Mouse (Mus musculus) midbrain, postnatal 0 days (tissue): ENCODE data around the gene Fam155a. TPM values are rescaled to one million over a fixed set of nuclear protein-coding genes. Genes with fewer than 3 reads are reported as not detected.
"Not testable (repeated sequence)": the region's sequence is repeated elsewhere in the genome, so short reads cannot be mapped to it uniquely, and the experiment has no call there.

Experiments
- ATAC-seq: fragments of 200-750 bp; cut with Nextera tagmentation; 2 replicates; pipeline ENCODE4 v1.8.0; 2017; ENCODE audit warnings: moderate number of reproducible peaks, mild to moderate bottlenecking, moderate TSS enrichment, moderate library complexity; ENCODE audit not compliant: low FRiP score
- DNase-seq: peaks from one replicate; pipeline ENCODE4 v3.0.0-alpha.2; 2015; ENCODE audit warnings: low spot score
- H3K27ac ChIP-seq: fragments of 300-500 bp; sonication (generic); 2 replicates; pipeline ENCODE4 v1.5.1; 2014; ENCODE audit warnings: low read depth, mild to moderate bottlenecking, low read length, mixed read lengths
- H3K27me3 ChIP-seq: fragments of 300-500 bp; sonication (generic); 2 replicates; pipeline ENCODE4 v1.6.1; 2014; ENCODE audit warnings: low read length, control low read depth, mixed read lengths; ENCODE audit not compliant: insufficient read depth
- H3K36me3 ChIP-seq: fragments of 300-500 bp; sonication (generic); 2 replicates; pipeline ENCODE4 v1.6.1; 2014; ENCODE audit warnings: low read length, control low read depth, mixed read lengths; ENCODE audit not compliant: insufficient read depth
- H3K4me1 ChIP-seq: fragments of 300-500 bp; sonication (generic); 2 replicates; pipeline ENCODE4 v1.6.1; 2014; ENCODE audit warnings: mild to moderate bottlenecking, control low read depth, antibody characterized with exemption, low read length, mixed read lengths; ENCODE audit not compliant: insufficient read depth
- H3K4me2 ChIP-seq: fragments of 300-500 bp; sonication (generic); 2 replicates; pipeline ENCODE4 v1.6.1; 2014; ENCODE audit warnings: low read depth, mild to moderate bottlenecking, low read length, mixed read lengths; ENCODE audit not compliant: poor library complexity, severe bottlenecking
- H3K4me3 ChIP-seq: fragments of 300-500 bp; sonication (generic); 2 replicates; pipeline ENCODE4 v1.5.1; 2014; ENCODE audit warnings: low read depth, mild to moderate bottlenecking, low read length, moderate library complexity
- H3K9ac ChIP-seq: fragments of 300-500 bp; sonication (generic); replicated peaks from 2 replicates; pipeline ENCODE4 v1.6.1; 2014; ENCODE audit warnings: mild to moderate bottlenecking, low read length, moderate library complexity, mixed read lengths; ENCODE audit not compliant: poor library complexity, severe bottlenecking
- H3K9me3 ChIP-seq: fragments of 300-500 bp; sonication (generic); 2 replicates; pipeline ENCODE4 v1.6.1; 2016; ENCODE audit warnings: low read length, control low read depth
- CTCF ChIP-seq: IDR thresholded peaks from 2 replicates; pipeline ENCODE4 v1.5.1; 2016; ENCODE audit warnings: antibody characterized with exemption, mild to moderate bottlenecking
- WGBS: fragments of 180-500 bp; shearing (Covaris S2); extraction: QIAGEN DNeasy Blood & Tissue Kit; methylation state at CpG from one replicate; pipeline ENCODE4 v1.1.7; 2014; 5-methylcytosine and 5-hydroxymethylcytosine counted together
- polyA plus RNA-seq: library from polyadenylated mRNA; unstranded; fragments of >200 nt; fragmentation: Nextera tagmentation; extraction: Ambion mirVana; gene quantifications from 2 replicates; pipeline ENCODE4 v1.2.1, GENCODE M21; 2015
- total RNA-seq: library from RNA; depleted of rRNA; stranded (reverse); fragments of >200 nt; gene quantifications from 2 replicates; pipeline ENCODE4 v1.2.3, GENCODE M21; 2014

Gene Fam155a
- total and polyA plus RNA-seq, 2 experiments from 2014 or later, result 39.9 to 122 TPM

DNA sequence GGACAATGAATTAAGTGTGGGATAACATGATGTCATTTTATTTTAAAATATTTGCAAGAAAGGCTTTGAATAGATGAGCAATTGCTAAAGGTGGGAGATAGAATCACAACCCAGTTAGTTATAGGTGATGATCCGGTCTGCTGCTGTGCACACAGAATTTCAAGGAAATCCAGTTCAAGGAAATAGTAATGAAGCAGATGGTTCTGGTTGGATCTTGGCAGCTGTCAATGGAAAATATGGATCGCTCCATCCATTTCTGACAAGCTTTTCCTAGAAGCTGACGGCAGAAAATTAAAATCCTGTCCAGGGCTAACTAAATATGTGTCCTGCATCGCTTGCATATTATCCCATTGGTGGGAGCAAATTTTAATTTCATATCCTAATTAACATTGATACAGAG, 61.2 kb downstream of the Fam155a start:
- WGBS, result 81% methylated on average over 4 of the region's 4 CpGs
- no peak overlapping the region for H3K9ac ChIP-seq
- TF ChIP-seq CTCF, result no peak

DNA sequence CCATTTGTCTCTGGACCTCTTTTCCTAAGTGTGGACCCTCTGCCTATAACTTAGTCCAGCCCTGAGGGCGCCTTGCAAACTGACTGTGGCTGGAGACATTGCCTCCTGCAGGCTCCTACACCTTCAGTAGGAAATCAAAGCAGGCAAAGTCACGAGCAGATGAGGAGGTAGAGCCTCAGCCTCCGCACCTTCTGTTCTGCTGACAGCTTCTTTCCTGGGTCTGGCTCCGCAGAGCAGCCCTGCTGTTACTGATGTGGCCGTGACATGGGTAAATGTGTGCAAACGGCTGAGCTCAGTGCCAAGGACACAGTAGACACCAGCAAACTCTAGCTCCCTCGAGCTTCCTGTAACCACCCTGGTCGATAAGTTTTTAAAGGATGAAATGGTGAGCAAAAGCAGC, 63.5 kb downstream of the Fam155a start:
- no peak overlapping the region for H3K4me3 ChIP-seq
- DNase-seq (peak; percentile 9), ATAC-seq (no peak)
- H3K27me3 ChIP-seq, result no peaks in the 10 kb centered on the region
- H3K4me2 ChIP-seq, result no peak overlapping the region
- H3K27ac ChIP-seq, result no peak overlapping the region
- H3K4me1 ChIP-seq, result no peaks in the 10 kb centered on the region
- no peak overlapping the region for H3K9ac ChIP-seq
- 80% methylated on average over 8 of the region's 8 CpGs for WGBS
- TF ChIP-seq CTCF, result no peak
- H3K9me3 ChIP-seq, result no peaks in the 10 kb centered on the region
- H3K36me3 ChIP-seq, result no peaks in the 10 kb centered on the region

More for the DNA sequence above, 61.2 kb downstream of the Fam155a start:
- no peak overlapping the region for H3K4me2 ChIP-seq
- H3K27me3 ChIP-seq, result no peaks in the 10 kb centered on the region
- DNase-seq (no peak), ATAC-seq (no peak)
- no peaks in the 10 kb centered on the region for H3K36me3 ChIP-seq
- H3K4me3 ChIP-seq, result no peak overlapping the region
- no peaks in the 10 kb centered on the region for H3K9me3 ChIP-seq
- H3K27ac ChIP-seq, result no peak overlapping the region
- no peaks in the 10 kb centered on the region for H3K4me1 ChIP-seq

DNA sequence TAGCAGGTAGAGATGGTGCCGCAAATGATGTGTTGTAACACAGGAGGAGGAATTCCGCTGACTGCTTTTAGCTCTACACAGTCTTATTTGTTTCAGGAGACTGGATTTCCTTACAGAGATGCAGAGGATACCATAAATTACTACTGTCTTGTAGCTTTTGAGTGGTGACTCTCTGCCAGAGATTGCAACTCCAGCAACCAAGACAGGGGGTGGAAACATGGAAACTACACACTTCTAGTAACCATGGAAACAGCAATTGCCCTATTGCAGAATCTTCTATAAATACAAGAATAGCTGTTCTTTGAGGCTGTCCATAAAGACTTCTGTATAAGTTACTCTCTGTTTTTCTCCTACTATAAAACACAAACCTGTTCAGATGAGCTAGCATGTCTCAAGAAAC, 76.2 kb downstream of the Fam155a start:
- TF ChIP-seq CTCF, result no peak
- WGBS, result 85% methylated on average over 2 of the region's 2 CpGs
- Histone ChIP-seq H3K4me1 (peaks cover 3% of the 10 kb centered on the region; the same call in 1 of the 2 replicates), H3K27ac (no peak overlapping the region), H3K36me3 (no peaks in the 10 kb centered on the region), H3K27me3 (no peaks in the 10 kb centered on the region), H3K9me3 (no peaks in the 10 kb centered on the region), H3K4me3 (no peak overlapping the region), H3K9ac (no peak overlapping the region), H3K4me2 (no peak overlapping the region)
- DNase-seq (peak; percentile 23), ATAC-seq (no peak)

DNA sequence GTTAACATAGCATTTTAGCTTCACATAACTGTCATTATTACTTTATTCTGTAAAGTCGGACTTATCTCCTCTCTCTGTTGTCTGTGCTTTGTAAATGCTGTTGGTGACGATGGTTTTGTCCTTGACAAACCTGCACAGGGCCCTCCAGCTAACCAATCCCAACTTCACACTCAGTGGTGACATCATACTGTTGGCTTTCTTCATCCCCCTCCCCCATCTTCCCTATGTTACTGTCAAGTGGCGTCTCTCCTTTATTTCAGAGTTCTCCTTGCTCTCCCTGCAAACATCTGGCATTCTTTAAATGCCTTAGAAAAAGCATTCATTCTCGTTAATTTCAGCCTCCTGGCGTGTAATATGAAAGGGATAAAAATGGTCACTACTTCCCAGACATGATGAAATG, 78.6 kb downstream of the Fam155a start:
- WGBS, result 63% methylated on average over 5 of the region's 5 CpGs
- ATAC-seq, result no peak

DNA sequence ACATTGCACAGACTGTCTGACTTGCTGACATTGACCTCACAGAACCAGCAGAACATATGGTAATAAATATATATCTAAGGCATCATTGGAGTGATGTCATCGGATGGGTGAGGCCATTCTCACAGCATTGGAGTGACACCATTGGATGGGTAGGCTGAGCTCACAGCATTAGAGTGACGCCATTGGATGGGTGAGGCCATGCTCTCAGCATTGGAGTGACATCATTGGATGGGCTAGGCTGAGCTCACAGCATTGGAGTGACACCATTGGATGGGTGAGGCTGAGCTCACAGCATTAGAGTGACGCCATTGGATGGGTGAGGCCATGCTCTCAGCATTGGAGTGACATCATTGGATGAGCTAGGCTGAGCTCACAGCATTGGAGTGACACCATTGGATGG, 110.9 kb downstream of the Fam155a start:
- H3K27me3 ChIP-seq, H3K9me3 ChIP-seq, H3K9ac ChIP-seq, DNase-seq, H3K4me2 ChIP-seq, H3K4me1 ChIP-seq, H3K27ac ChIP-seq, H3K36me3 ChIP-seq, H3K4me3 ChIP-seq: not testable (repeated sequence)
- 0 out of 2 replicates have a peak, but pooled peaks have one; percentile 58 for ATAC-seq
- 91% methylated on average over 3 of the region's 3 CpGs for WGBS

More for the DNA sequence above, 78.6 kb downstream of the Fam155a start:
- DNase-seq, result peak; percentile 10
- no peak overlapping the region for H3K4me3 ChIP-seq
- no peaks in the 10 kb centered on the region for H3K27me3 ChIP-seq
- no peaks in the 10 kb centered on the region for H3K9me3 ChIP-seq
- peaks cover 3% of the 10 kb centered on the region; the same call in 1 of the 2 replicates for H3K4me1 ChIP-seq
- H3K4me2 ChIP-seq, result no peak overlapping the region
- no peak for TF ChIP-seq CTCF
- H3K9ac ChIP-seq, result no peak overlapping the region
- no peaks in the 10 kb centered on the region for H3K36me3 ChIP-seq
- no peak overlapping the region for H3K27ac ChIP-seq

DNA sequence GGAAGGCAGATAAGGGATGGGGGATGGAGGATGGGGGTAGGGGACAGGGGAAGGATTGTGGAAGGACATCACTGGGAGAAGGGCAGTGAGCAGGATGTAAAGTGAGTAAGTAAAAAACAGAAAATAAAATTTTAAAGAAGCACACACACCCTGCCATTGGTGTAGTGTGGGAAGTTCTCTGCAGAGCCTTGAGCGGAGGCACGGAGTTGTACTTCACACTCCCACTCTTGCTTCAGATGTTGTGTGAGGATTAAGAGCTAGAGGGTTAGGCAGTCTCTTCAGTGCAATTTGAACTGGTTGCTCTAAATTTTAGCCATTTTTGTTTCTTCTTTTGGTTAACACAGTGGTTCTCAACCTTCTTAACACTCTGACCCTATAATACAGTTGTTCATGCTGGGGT, 114.1 kb downstream of the Fam155a start:
- WGBS, result 91% methylated on average over 2 of the region's 2 CpGs
- Histone ChIP-seq H3K4me1 (no peaks in the 10 kb centered on the region), H3K27ac (no peak overlapping the region), H3K4me3 (no peak overlapping the region), H3K4me2 (no peak overlapping the region), H3K9me3 (no peaks in the 10 kb centered on the region), H3K36me3 (no peaks in the 10 kb centered on the region), H3K27me3 (no peaks in the 10 kb centered on the region), H3K9ac (no peak overlapping the region)
- ATAC-seq, result no peak
- DNase-seq, result no peak
- no peak for TF ChIP-seq CTCF
